Mouse (Mus musculus) midbrain, embryonic 16.5 days (tissue): ENCODE results near the gene Olfr93. TPM values are rescaled to one million over a fixed set of nuclear protein-coding genes. Genes with fewer than 3 reads are reported as not detected.

Experiments
- ATAC-seq: fragments of 200-750 bp; cut with Nextera tagmentation; 2 replicates; pipeline ENCODE4 v1.8.0; 2017; ENCODE audit warnings: moderate TSS enrichment
- H3K27ac ChIP-seq: fragments of 300-500 bp; sonication (generic); 2 replicates; pipeline ENCODE4 v1.5.1; 2014; ENCODE audit warnings: mild to moderate bottlenecking, low read length, mixed read lengths
- H3K27me3 ChIP-seq: fragments of 300-500 bp; sonication (generic); 2 replicates; pipeline ENCODE4 v1.6.1; 2014; ENCODE audit warnings: low read depth, low read length, mixed read lengths; ENCODE audit not compliant: control insufficient read depth, insufficient read depth
- H3K36me3 ChIP-seq: fragments of 300-500 bp; sonication (generic); 2 replicates; pipeline ENCODE4 v1.6.1; 2014; ENCODE audit warnings: mild to moderate bottlenecking, low read length, moderate library complexity, mixed read lengths; ENCODE audit not compliant: control insufficient read depth, insufficient read depth
- H3K4me1 ChIP-seq: fragments of 300-500 bp; sonication (generic); 2 replicates; pipeline ENCODE4 v1.6.1; 2014; ENCODE audit warnings: mild to moderate bottlenecking, low read length, mixed read lengths; ENCODE audit not compliant: control insufficient read depth, insufficient read depth
- H3K4me2 ChIP-seq: fragments of 300-500 bp; sonication (generic); 2 replicates; pipeline ENCODE4 v1.6.1; 2014; ENCODE audit warnings: mild to moderate bottlenecking, low read length, mixed read lengths
- H3K4me3 ChIP-seq: fragments of 300-500 bp; sonication (generic); 2 replicates; pipeline ENCODE4 v1.5.1; 2014; ENCODE audit warnings: low read depth, mild to moderate bottlenecking, low read length, moderate library complexity, mixed read lengths
- H3K9ac ChIP-seq: fragments of 300-500 bp; sonication (generic); 2 replicates; pipeline ENCODE4 v1.6.1; 2014; ENCODE audit warnings: low read depth, low read length, mixed read lengths
- H3K9me3 ChIP-seq: fragments of 300-500 bp; sonication (generic); replicated peaks from 2 replicates; pipeline ENCODE4 v1.6.1; 2014; ENCODE audit warnings: mild to moderate bottlenecking, low read length, mixed read lengths; ENCODE audit not compliant: control insufficient read depth, poor library complexity, severe bottlenecking
- WGBS: fragments of 180-500 bp; shearing (Covaris S2); extraction: QIAGEN DNeasy Blood & Tissue Kit; methylation state at CpG from one replicate; pipeline ENCODE4 v1.1.7; 2014; 5-methylcytosine and 5-hydroxymethylcytosine counted together
- polyA plus RNA-seq: library from polyadenylated mRNA; unstranded; fragments of >200 nt; fragmentation: Nextera tagmentation; extraction: Ambion mirVana; gene quantifications from 2 replicates; pipeline ENCODE4 v1.2.1, GENCODE M21; 2015

Gene Olfr93
- polyA plus RNA-seq, result not detected in 2 replicates

DNA sequence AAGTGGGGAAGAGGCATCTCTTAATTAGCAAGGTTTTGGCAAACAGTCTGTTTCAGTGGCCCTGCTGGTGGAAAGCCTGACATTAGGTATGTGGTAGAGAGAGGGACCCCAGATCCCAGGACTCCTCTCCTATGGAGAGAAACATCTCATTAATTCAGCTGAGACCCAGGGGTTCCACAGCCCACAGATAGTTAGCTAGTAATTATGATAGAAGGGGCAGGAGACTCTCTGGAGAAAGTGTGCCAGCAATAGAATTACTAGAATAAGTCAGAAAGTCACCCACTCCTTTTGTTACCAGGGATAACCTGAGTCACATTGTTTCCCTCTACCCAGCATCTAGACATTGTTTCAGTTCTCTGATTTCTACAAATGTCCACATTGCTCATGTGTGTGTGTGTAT, at the start of gene Olfr93:
Gene Olfr93 (minus strand): TSS at position 101 of the 400 bp plus-strand sequence.
- Histone ChIP-seq H3K4me3 (no peak within 1 kb of the TSS), H3K36me3 (no peaks in the 10 kb centered on the region), H3K9ac (no peak within 1 kb of the TSS), H3K4me2 (no peak within 1 kb of the TSS), H3K9me3 (no peaks in the 10 kb centered on the region), H3K27ac (no peak within 1 kb of the TSS), H3K4me1 (no peaks in the 10 kb centered on the region), H3K27me3 (no peaks in the 10 kb centered on the region)
- ATAC-seq, result no peak

DNA sequence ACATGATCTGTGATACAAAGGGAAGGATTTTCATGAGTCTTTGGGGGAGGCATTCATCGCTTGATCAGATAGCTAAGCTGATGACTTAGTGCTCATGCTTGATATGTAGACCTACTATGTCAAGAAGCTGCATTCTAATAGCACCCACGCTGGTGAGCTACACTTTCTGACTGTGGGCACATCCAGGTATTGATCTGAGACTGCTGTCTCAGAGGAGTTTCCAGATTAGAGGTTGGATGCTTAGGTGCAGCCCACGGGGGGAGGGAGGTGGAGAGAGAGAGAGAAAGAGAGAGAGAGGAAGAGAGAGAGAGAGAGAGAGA, 42.6 kb upstream of the Olfr93 start:
- Histone ChIP-seq H3K27ac (no peak overlapping the region), H3K4me3 (no peak overlapping the region), H3K27me3 (no peaks in the 10 kb centered on the region; the same call in 1 of the 2 replicates), H3K36me3 (no peaks in the 10 kb centered on the region), H3K4me2 (no peak overlapping the region), H3K9me3 (no peaks in the 10 kb centered on the region), H3K9ac (no peak overlapping the region), H3K4me1 (no peaks in the 10 kb centered on the region)
- 27% methylated on average over 3 of the region's 3 CpGs for WGBS
- ATAC-seq, result peak; percentile 77; the same call in 1 of the 2 replicates

DNA sequence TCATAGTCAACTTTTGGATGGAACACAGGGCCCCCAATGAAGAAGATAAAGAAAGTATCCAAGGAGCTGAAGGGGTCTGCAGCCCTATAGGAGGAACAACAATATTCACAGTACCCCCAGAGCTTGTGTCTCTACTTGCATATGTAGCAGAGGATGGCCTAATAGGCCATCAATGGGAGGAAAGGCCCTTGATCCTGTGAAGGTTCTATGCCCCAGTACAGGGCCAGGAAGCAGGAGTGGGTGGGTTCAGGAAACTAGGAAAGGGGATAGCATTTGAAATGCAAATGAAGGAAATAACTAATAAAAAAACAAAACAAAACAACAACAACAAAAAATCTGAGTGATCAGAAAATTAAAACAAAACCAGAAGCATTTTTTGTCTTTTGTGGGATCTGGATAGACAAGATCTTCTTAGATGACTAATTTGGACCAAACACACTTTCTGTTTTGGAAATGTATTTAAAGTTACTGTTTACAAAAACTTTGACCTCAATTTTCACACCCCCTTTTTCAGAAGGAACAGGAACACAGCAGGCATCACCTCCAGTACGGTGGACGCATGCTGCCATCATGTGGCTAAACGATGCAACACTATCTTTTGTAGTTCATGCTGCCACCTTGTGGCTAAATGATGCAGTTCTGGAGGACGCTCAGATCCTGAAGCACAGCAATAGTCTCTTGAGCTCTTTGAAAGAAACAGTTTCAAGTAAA, 42.1 kb upstream of the Olfr93 start:
- peaks cover under 1% of the 10 kb centered on the region; the same call in 1 of the 2 replicates for H3K27me3 ChIP-seq
- no peak overlapping the region for H3K27ac ChIP-seq
- H3K36me3 ChIP-seq, result no peaks in the 10 kb centered on the region
- WGBS, result under 1% methylated on average over 4 of the region's 4 CpGs
- no peaks in the 10 kb centered on the region for H3K4me1 ChIP-seq
- H3K4me2 ChIP-seq, result no peak overlapping the region
- no peak overlapping the region for H3K9ac ChIP-seq
- peak; percentile 88 for ATAC-seq
- H3K4me3 ChIP-seq, result no peak overlapping the region
- H3K9me3 ChIP-seq, result no peaks in the 10 kb centered on the region

DNA sequence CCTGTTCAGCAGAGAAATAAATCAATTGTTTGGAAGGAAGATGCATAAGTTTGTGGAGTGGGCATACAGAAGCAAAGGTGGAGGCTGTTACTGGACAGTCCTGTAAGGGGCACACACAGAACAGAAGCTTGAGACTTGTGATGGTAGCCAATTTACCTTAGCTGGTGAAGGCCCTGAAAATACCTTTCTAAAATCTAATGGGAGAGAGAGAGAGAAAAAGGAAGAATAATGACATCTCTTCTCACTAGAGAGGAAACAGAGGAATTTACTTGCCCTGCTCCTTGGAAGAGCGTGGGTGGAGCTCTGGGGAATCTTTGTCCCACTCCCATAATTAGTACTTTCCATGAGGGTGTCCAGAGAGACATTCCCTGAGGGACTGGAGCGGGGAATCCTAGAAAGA, 39.6 kb upstream of the Olfr93 start, which contains the start of gene Olfr94:
Gene Olfr94 (minus strand): TSS at position 101 of the 400 bp plus-strand sequence.
- no peaks in the 10 kb centered on the region for H3K9me3 ChIP-seq
- 81% methylated on average over 2 of the region's 2 CpGs for WGBS
- H3K9ac ChIP-seq, result no peak within 1 kb of the TSS
- no peak within 1 kb of the TSS for H3K27ac ChIP-seq
- peaks cover 14% of the 10 kb centered on the region for H3K4me1 ChIP-seq
- no peak within 1 kb of the TSS for H3K4me3 ChIP-seq
- peaks cover 3% of the 10 kb centered on the region; the same call in 1 of the 2 replicates for H3K27me3 ChIP-seq
- no peaks in the 10 kb centered on the region for H3K36me3 ChIP-seq
- no peak for ATAC-seq
- H3K4me2 ChIP-seq, result no peak within 1 kb of the TSS

DNA sequence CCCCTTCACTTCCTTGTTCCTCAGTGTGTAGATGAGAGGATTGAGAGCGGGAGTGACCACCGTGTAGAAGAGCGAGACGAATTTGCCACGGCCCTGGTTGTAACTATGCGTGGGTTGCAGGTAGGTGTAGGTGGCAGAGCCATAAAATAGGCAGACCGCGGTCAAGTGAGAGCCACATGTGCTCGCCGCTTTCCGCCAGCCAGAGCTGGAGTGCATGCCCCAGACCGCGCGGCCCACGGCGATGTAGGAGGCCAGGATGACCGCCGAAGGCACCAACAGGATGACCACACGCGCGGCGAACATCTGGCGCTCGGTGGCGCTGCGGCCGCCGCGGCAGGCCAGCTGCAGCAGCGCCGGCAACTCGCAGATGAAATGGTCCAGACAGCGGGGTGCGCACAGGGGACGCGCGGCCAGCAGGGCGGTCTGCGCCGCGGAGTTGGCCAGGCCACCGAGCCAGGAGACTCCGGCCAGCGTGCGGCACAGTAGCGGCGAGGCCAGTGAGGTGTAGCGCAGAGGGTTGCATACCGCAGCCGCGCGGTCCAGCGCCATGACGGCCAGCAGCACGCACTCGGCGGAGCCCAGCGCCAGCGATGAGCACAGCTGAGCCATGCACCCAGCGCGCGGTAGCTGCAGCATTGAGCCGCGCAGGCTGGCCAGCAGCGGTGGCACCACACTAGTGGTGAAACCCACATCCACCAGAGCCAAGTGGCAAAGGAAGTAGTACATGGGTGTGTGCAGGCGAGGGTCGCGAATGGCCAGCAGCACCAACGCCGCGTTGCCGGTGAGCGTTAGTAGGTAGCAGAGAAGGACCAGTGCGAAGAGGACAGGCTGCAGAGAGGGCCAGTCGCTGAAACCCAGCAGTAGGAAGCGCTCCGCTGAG, 35.8 kb upstream of the Olfr93 start:
- no peaks in the 10 kb centered on the region for H3K36me3 ChIP-seq
- H3K27ac ChIP-seq, result peak overlapping the region; percentile 84
- peaks cover 14% of the 10 kb centered on the region for H3K4me1 ChIP-seq
- peak overlapping the region; percentile 85 for H3K9ac ChIP-seq
- no peaks in the 10 kb centered on the region for H3K9me3 ChIP-seq
- WGBS, result under 1% methylated on average over 77 of the region's 77 CpGs
- peak; percentile 94 for ATAC-seq
- H3K27me3 ChIP-seq, result peaks cover 3% of the 10 kb centered on the region; the same call in 1 of the 2 replicates
- H3K4me3 ChIP-seq, result peak overlapping the region; percentile 72
- H3K4me2 ChIP-seq, result peak overlapping the region; percentile 65

DNA sequence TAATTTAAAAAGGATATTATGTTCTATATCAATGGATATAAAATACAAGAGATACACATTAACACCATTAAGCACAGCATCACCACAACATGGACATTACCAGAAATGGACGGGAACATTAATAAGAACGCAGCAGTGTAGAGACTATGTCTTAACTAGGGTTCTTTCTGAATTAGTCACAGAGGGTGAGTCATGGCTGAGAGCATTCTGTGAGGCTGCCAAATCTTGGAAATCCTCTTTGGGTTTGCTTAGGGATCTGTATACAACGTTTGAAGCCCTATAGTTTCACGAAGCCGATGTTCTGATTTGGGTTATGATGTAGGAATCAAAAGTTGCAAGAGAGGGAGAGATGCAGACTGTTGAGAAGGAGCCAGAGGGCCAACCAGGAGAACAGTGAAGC, 33.5 kb upstream of the Olfr93 start:
- ATAC-seq, result no peak
- H3K27me3 ChIP-seq, result peaks cover 3% of the 10 kb centered on the region; the same call in 1 of the 2 replicates
- H3K9me3 ChIP-seq, result no peaks in the 10 kb centered on the region
- H3K4me1 ChIP-seq, result peaks cover 14% of the 10 kb centered on the region
- H3K9ac ChIP-seq, result no peak overlapping the region
- H3K27ac ChIP-seq, result no peak overlapping the region
- H3K36me3 ChIP-seq, result no peaks in the 10 kb centered on the region
- WGBS, result 91% methylated on average over 5 of the region's 5 CpGs
- H3K4me3 ChIP-seq, result no peak overlapping the region
- no peak overlapping the region for H3K4me2 ChIP-seq

DNA sequence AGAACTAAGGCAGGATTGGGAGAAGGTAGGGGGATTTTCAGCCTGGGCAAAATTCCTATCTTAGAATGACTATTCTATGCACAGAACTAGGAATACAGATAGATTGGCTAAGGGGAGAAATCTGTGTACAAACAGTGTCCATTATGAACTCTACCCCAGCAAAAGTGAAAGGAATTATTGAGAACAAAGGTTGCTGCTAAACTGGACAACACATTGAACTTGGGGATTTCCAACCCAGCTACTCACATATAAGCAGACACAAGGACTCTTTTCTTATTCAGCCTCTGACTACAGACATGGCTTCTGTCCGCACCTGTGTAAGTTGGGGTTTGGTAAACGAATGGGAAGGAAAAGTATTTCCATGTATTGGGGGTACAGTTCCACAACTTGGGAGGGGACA, 32.4 kb upstream of the Olfr93 start, which contains the start of gene Ubd:
Gene Ubd (plus strand): TSS at position 237 of the 400 bp plus-strand sequence.
- Histone ChIP-seq H3K9ac (no peak within 1 kb of the TSS), H3K4me2 (no peak within 1 kb of the TSS), H3K4me3 (no peak within 1 kb of the TSS), H3K36me3 (no peaks in the 10 kb centered on the region), H3K27ac (no peak within 1 kb of the TSS), H3K27me3 (0 out of 2 replicates have a peak, but pooled peaks cover 3% of the 10 kb centered on the region), H3K9me3 (no peaks in the 10 kb centered on the region), H3K4me1 (peaks cover 14% of the 10 kb centered on the region)
- no peak for ATAC-seq
- 88% methylated on average over 2 of the region's 2 CpGs for WGBS

DNA sequence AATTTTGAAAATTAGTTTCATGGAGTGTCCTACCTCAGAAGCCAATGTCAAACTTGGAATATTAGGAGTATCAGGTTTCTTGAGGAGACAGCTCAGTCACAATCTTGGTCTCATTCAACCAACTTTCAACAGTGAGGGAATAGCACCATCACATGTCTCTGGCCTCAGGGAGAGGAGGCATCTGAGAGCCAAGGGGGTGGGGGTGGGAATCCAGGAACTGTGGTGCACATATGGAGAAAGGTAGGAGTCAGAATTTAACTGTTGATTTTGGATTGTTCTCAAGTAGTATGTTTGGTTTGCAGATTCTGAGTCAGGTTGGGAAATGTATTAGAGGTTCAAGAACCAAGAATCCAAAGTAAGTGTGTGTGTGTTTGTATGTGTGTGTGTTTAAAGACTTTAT, 31.7 kb upstream of the Olfr93 start:
- Histone ChIP-seq H3K27me3 (no peaks in the 10 kb centered on the region), H3K9me3 (no peaks in the 10 kb centered on the region), H3K4me2 (no peak overlapping the region), H3K9ac (no peak overlapping the region), H3K4me3 (no peak overlapping the region), H3K4me1 (peaks cover 12% of the 10 kb centered on the region), H3K27ac (no peak overlapping the region), H3K36me3 (no peaks in the 10 kb centered on the region)
- ATAC-seq, result no peak

DNA sequence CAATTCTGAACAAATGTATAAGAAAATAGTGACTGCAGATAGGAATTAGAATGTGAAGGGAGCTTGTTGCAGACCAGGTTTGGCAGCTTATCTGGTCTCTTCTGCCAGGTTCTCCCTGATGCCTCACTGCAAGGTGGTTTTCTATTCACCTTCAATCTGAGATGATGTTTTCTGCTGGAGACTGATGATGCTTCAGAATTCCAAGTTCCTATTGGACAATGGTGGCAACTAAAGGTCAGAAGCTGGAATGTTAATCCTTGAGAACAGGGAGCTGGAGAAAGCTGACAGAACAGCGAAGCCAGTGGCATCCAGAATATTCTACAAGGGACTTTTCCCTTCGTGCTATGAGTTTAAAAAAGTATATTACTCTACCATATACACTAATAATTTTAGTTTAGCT, 29.4 kb upstream of the Olfr93 start:
- no peaks in the 10 kb centered on the region for H3K27me3 ChIP-seq
- H3K4me1 ChIP-seq, result no peaks in the 10 kb centered on the region
- no peak overlapping the region for H3K27ac ChIP-seq
- WGBS, result 32% methylated on average over 2 of the region's 2 CpGs
- no peaks in the 10 kb centered on the region for H3K36me3 ChIP-seq
- H3K4me2 ChIP-seq, result no peak overlapping the region
- H3K9me3 ChIP-seq, result no peaks in the 10 kb centered on the region
- no peak for ATAC-seq
- no peak overlapping the region for H3K4me3 ChIP-seq
- no peak overlapping the region for H3K9ac ChIP-seq
